Mouse (Mus musculus) yolk sac, embryonic 10.5 days (tissue): Measurements from ENCODE around the gene Best2.

ENCODE experiments used
- DNase-seq: peaks from one replicate; pipeline ENCODE4 v3.0.0-alpha.2; 2017; ENCODE audit warnings: low spot score

Best2 gene

GRCm38 (mm10) chr8:84981644-84982498 is 32.5 kb downstream of the Best2 start:
- DNase-seq = no peak

- no peak for DNase-seq
Observed at GRCm38 (mm10) chr8:84980622-84981358, 33.5 kb downstream of the Best2 start.

- DNase-seq = peak; percentile 89
Observed at GRCm38 (mm10) chr8:84979599-84980421, 34.5 kb downstream of the Best2 start.

GRCm38 (mm10) chr8:84978248-84978940 is 35.9 kb downstream of the Best2 start, which contains the start of gene Junb:
Gene Junb, minus strand, starts transcription at chr8:84978718.
- DNase-seq = peak; percentile 91

GRCm38 (mm10) chr8:84977435-84978247 is 36.7 kb downstream of the Best2 start:
- peak; percentile 71 for DNase-seq

GRCm38 (mm10) chr8:84976763-84977434 is 37.4 kb downstream of the Best2 start:
- no peak for DNase-seq

GRCm38 (mm10) chr8:84976031-84976762 is 38.1 kb downstream of the Best2 start:
- DNase-seq = peak; percentile 92

- peak; percentile 46 for DNase-seq
Observed at GRCm38 (mm10) chr8:84975434-84975833, 38.9 kb downstream of the Best2 start.

GRCm38 (mm10) chr8:84974543-84975142 is 39.7 kb downstream of the Best2 start:
- DNase-seq = no peak

- peak; percentile 48 for DNase-seq
Observed at GRCm38 (mm10) chr8:84973803-84974542, 40.4 kb downstream of the Best2 start.

- no peak for DNase-seq
Observed at GRCm38 (mm10) chr8:84973079-84973478, 41.3 kb downstream of the Best2 start.

- peak; percentile 48 for DNase-seq
Observed at GRCm38 (mm10) chr8:84970913-84971312, 43.4 kb downstream of the Best2 start.

- no peak for DNase-seq
Observed at GRCm38 (mm10) chr8:84970135-84970790, 44.1 kb downstream of the Best2 start.

- peak; percentile 90 for DNase-seq
Observed at GRCm38 (mm10) chr8:84969241-84970134, 44.8 kb downstream of the Best2 start, which contains the start of the genes Gm49661, Prdx2 and Rnaseh2a. Gene Gm49661, minus strand, starts transcription at chr8:84969433. Gene Prdx2, plus strand, starts transcription at chr8:84969587. Gene Rnaseh2a, minus strand, starts transcription at chr8:84969767.

GRCm38 (mm10) chr8:84968650-84969049 is 45.7 kb downstream of the Best2 start:
- no peak for DNase-seq

GRCm38 (mm10) chr8:84967532-84968304 is 46.6 kb downstream of the Best2 start:
- no peak for DNase-seq
